Mouse (Mus musculus) small intestine, adult 2 months (tissue): ENCODE data around the gene Zfp74. TPM values are rescaled to one million over a fixed set of nuclear protein-coding genes. Genes with fewer than 3 reads are reported as not detected.
A peak's percentile ranks its signal among the peaks of the same experiment; 100 is the strongest.

Experiments
- H3K27ac ChIP-seq: fragments of 200-500 bp; 2 replicates; pipeline ENCODE4 v1.5.1; 2012; ENCODE audit warnings: low read depth, low read length, control low read depth, inconsistent platforms; ENCODE audit not compliant: insufficient read depth
- H3K27me3 ChIP-seq: fragments of 200-500 bp; 2 replicates; pipeline ENCODE4 v1.6.1; 2012; ENCODE audit warnings: mild to moderate bottlenecking, moderate library complexity, low read length, inconsistent platforms; ENCODE audit not compliant: control insufficient read depth, insufficient read depth
- H3K36me3 ChIP-seq: fragments of 200-500 bp; 2 replicates; pipeline ENCODE4 v1.6.1; 2012; ENCODE audit warnings: mild to moderate bottlenecking, low read length, control low read depth, inconsistent platforms; ENCODE audit not compliant: control insufficient read depth, insufficient read depth
- H3K4me1 ChIP-seq: fragments of 200-500 bp; 2 replicates; pipeline ENCODE4 v1.6.1; 2012; ENCODE audit warnings: low read length, inconsistent platforms, mixed read lengths; ENCODE audit not compliant: control insufficient read depth, insufficient read depth, insufficient read length
- H3K4me3 ChIP-seq: fragments of 200-500 bp; 2 replicates; pipeline ENCODE4 v1.5.1; 2012; ENCODE audit warnings: low read depth, mild to moderate bottlenecking, control low read depth, inconsistent platforms, low read length, moderate library complexity
- CTCF ChIP-seq: fragments of 200-500 bp; IDR thresholded peaks from 2 replicates; pipeline ENCODE4 v1.5.1; 2012; ENCODE audit warnings: low read depth, mild to moderate bottlenecking, control low read depth, inconsistent platforms, low read length, moderate library complexity, mixed read lengths; ENCODE audit not compliant: insufficient replicate concordance, insufficient read length; ENCODE audit errors: extremely low read depth
- POLR2A ChIP-seq: fragments of 200-500 bp; IDR thresholded peaks from 2 replicates; pipeline ENCODE4 v1.6.1; 2012; ENCODE audit warnings: low read depth, mild to moderate bottlenecking, control low read depth, inconsistent platforms, low read length, moderate library complexity
- WGBS: fragments of 180-500 bp; shearing (Covaris S2); methylation state at CpG from one replicate; pipeline ENCODE4 v1.1.7; 2018; 5-methylcytosine and 5-hydroxymethylcytosine counted together
- polyA plus RNA-seq: library from polyadenylated mRNA; depleted of rRNA; stranded (reverse); fragments of >200 nt; gene quantifications from 2 replicates; pipeline ENCODE4 v1.2.3, GENCODE M21; 2012

The Zfp74 gene
- polyA plus RNA-seq, 1 experiment = 2.7 TPM

DNA sequence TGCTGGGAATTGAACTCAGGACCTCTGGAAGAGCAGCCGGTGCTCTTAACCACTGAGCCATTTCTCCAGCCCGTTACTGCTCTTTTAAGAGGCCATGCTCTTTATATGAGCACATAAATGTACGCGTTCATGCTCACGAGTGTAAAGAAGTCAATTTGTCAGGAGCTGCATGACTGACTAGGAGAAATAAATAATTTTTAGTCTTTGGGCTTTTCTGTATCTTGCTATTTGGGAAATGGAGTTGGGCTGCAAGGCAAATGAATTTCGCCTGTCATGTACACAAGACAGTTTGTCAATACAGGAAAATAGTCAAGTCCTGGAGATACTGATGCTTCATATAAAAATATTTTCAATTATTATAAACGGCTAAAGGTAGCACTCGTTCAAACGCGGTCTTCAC, 803 bp downstream of the Zfp74 start:
- H3K27me3 ChIP-seq = no peaks in the 10 kb centered on the region
- no peak overlapping the region for H3K27ac ChIP-seq
- no peaks in the 10 kb centered on the region; the same call in 1 of the 2 replicates for H3K36me3 ChIP-seq
- H3K4me1 ChIP-seq = no peaks in the 10 kb centered on the region
- no peak for TF ChIP-seq CTCF
- no peak for TF ChIP-seq POLR2A
- H3K4me3 ChIP-seq = 0 out of 2 replicates have a peak overlapping the region, but pooled peaks have one; percentile 78
- WGBS = 35% methylated on average over 10 of the region's 10 CpGs

GRCm38 (mm10) chr7:29944201-29944600, 9.7 kb downstream of the Zfp74 start:
- no peaks in the 10 kb centered on the region for H3K4me1 ChIP-seq
- 77% methylated on average over 2 of the region's 2 CpGs for WGBS
- no peak for TF ChIP-seq POLR2A
- TF ChIP-seq CTCF = no peak
- no peaks in the 10 kb centered on the region for H3K27me3 ChIP-seq
- no peak overlapping the region for H3K27ac ChIP-seq
- no peaks in the 10 kb centered on the region for H3K36me3 ChIP-seq
- no peak overlapping the region for H3K4me3 ChIP-seq

DNA sequence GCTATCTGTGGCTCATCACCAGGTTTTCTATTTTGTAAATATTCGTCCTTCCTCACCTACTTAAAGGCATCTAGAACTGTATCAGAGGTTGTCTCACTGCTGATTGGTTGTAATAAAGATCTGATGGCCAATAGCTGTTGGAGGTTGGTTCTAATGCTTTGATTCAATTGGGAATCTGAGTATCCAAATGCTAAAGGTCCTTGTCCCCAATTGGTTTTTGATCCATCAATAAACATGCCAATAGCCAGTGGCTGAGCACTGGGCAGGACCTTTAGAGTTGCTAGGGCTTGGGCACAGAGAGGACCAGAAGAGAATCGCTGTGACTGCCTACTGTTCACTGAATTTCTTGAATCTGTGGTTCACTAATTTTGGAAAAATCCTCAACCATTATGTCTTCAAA, 10.2 kb downstream of the Zfp74 start:
- no peak for TF ChIP-seq CTCF
- TF ChIP-seq POLR2A = no peak
- 81% methylated on average over 2 of the region's 2 CpGs for WGBS
- no peaks in the 10 kb centered on the region for H3K4me1 ChIP-seq
- H3K27ac ChIP-seq = no peak overlapping the region
- no peak overlapping the region for H3K4me3 ChIP-seq
- H3K36me3 ChIP-seq = no peaks in the 10 kb centered on the region
- no peaks in the 10 kb centered on the region for H3K27me3 ChIP-seq

DNA sequence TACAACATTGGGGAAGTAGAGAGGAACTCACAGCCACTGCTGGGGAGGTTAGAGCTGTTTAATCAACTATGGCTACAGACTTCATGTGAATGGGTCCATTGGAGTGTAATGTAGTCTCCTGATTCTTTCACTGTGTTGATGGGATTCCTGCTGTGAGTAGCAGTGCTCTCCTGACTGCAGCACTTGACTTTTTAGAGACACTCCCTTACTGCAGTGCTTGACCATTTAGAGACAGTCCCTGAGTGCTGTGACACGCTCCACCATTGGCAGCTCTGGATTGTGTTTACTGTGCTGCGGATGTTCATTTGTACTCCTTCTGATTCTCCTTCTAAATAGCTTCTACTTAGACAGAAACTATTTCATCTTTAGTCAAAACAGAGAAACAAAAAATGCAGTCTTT, 11.1 kb downstream of the Zfp74 start:
- 69% methylated on average over 2 of the region's 2 CpGs for WGBS
- Histone ChIP-seq H3K4me3 (no peak overlapping the region), H3K27ac (no peak overlapping the region), H3K27me3 (no peaks in the 10 kb centered on the region), H3K4me1 (no peaks in the 10 kb centered on the region), H3K36me3 (no peaks in the 10 kb centered on the region)
- no peak for TF ChIP-seq CTCF
- TF ChIP-seq POLR2A = no peak

GRCm38 (mm10) chr7:29941027-29941426, 12.9 kb downstream of the Zfp74 start:
- H3K27ac ChIP-seq = no peak overlapping the region
- no peaks in the 10 kb centered on the region for H3K4me1 ChIP-seq
- WGBS = 90% methylated on average over 11 of the region's 11 CpGs
- H3K4me3 ChIP-seq = no peak overlapping the region
- TF ChIP-seq CTCF (no peak), POLR2A (no peak)
- H3K27me3 ChIP-seq = no peaks in the 10 kb centered on the region
- H3K36me3 ChIP-seq = peaks cover 2% of the 10 kb centered on the region; the same call in 1 of the 2 replicates

DNA sequence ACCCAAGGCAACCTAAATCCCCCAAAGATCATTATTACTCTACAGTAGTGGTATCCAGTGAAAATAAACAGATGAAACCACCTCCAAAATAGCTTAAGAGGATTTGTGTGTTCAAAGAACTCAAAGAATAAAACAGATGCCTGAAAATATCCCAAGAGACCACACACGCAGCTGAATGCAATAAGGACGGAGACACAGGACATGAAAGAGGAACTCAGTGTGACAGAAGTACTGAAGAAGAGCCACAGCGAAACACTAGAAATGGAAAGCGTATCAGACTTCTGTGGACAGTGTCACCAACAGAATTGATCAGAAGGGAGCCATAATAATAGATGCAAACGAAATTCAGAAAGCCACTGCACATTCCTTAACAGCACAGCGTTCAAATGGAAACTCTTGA, 15.0 kb downstream of the Zfp74 start:
- H3K27me3 ChIP-seq = no peaks in the 10 kb centered on the region
- peaks cover 14% of the 10 kb centered on the region for H3K36me3 ChIP-seq
- H3K27ac ChIP-seq = no peak overlapping the region
- no peak overlapping the region for H3K4me3 ChIP-seq
- no peaks in the 10 kb centered on the region for H3K4me1 ChIP-seq
- TF ChIP-seq CTCF = no peak
- WGBS = 84% methylated on average over 6 of the region's 6 CpGs

GRCm38 (mm10) chr7:29922780-29923179, 31.1 kb downstream of the Zfp74 start:
- Histone ChIP-seq H3K27ac (no peak overlapping the region), H3K36me3 (no peaks in the 10 kb centered on the region), H3K4me3 (no peak overlapping the region), H3K4me1 (no peaks in the 10 kb centered on the region), H3K27me3 (no peaks in the 10 kb centered on the region)
- no peak for TF ChIP-seq POLR2A
- TF ChIP-seq CTCF = no peak
- 71% methylated on average over 2 of the region's 2 CpGs for WGBS

DNA sequence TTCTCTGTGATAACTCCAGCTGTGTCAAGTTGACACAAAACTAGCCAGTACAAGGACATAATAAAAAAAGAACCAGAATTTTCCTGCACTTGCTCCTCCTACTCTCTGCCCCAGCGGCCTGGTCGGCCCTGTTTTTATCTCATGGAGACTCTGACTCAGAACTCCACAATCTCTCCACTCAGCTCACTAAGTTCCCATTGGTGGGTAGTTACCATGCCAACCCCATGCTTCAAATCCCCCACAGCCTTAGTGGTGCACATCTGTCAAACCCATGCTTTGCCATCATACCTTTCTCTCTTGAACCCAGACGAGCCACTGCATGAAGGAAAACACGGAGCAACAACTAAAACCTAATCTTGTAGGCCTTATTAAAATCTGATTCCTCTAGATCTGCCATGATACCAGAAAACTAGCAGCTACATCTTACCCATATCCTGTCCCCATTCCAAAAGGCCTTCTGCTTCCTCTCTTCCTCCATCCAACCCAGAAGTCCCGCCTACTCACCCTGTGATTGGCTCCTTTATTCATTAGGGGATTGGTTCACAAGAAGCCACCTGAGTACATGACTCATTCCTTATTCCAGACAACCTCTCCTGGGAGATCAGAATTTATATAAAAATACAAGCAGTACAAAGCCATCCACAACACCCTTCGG, 32.3 kb downstream of the Zfp74 start:
- TF ChIP-seq POLR2A (no peak), CTCF (no peak)
- H3K27ac ChIP-seq = no peak overlapping the region
- H3K4me3 ChIP-seq = no peak overlapping the region
- no peaks in the 10 kb centered on the region for H3K4me1 ChIP-seq
- no peaks in the 10 kb centered on the region for H3K36me3 ChIP-seq
- WGBS = 69% methylated on average over 6 of the region's 6 CpGs
- no peaks in the 10 kb centered on the region for H3K27me3 ChIP-seq
